Mouse (Mus musculus) heart, embryonic 13.5 days (tissue): ENCODE data around the gene Sf3a2. TPM values are rescaled to one million over a fixed set of nuclear protein-coding genes. Genes with fewer than 3 reads are reported as not detected.
"Not testable (repeated sequence)": the region's sequence is repeated elsewhere in the genome, so short reads cannot be mapped to it uniquely, and the experiment has no call there.

Source experiments
- ATAC-seq: fragments of 200-750 bp; cut with Nextera tagmentation; 2 replicates; pipeline ENCODE4 v1.8.0; 2017; ENCODE audit warnings: moderate TSS enrichment; ENCODE audit not compliant: insufficient number of reproducible peaks, low FRiP score, low TSS enrichment; ENCODE audit errors: extremely low read depth
- H3K27ac ChIP-seq: fragments of 300-500 bp; sonication (generic); replicated peaks from 2 replicates; pipeline ENCODE4 v1.5.1; 2015; ENCODE audit warnings: moderate library complexity, mild to moderate bottlenecking, inconsistent platforms
- H3K27me3 ChIP-seq: fragments of 300-500 bp; sonication (generic); replicated peaks from 2 replicates; pipeline ENCODE4 v1.6.1; 2015; ENCODE audit warnings: mild to moderate bottlenecking, inconsistent platforms
- H3K36me3 ChIP-seq: fragments of 300-500 bp; sonication (generic); 2 replicates; pipeline ENCODE4 v1.6.1; 2015; ENCODE audit warnings: mild to moderate bottlenecking, inconsistent platforms
- H3K4me1 ChIP-seq: fragments of 300-500 bp; sonication (generic); 2 replicates; pipeline ENCODE4 v1.6.1; 2015; ENCODE audit warnings: inconsistent platforms
- H3K4me2 ChIP-seq: fragments of 300-500 bp; sonication (generic); 2 replicates; pipeline ENCODE4 v1.6.1; 2015; ENCODE audit warnings: inconsistent platforms, mild to moderate bottlenecking, moderate library complexity
- H3K4me3 ChIP-seq: fragments of 300-500 bp; sonication (generic); 2 replicates; pipeline ENCODE4 v1.5.1; 2015; ENCODE audit warnings: moderate library complexity, mild to moderate bottlenecking, inconsistent platforms
- H3K9ac ChIP-seq: fragments of 300-500 bp; sonication (generic); 2 replicates; pipeline ENCODE4 v1.6.1; 2015; ENCODE audit warnings: inconsistent platforms, mild to moderate bottlenecking, moderate library complexity
- H3K9me3 ChIP-seq: fragments of 300-500 bp; sonication (generic); 2 replicates; pipeline ENCODE4 v1.6.1; 2016; ENCODE audit warnings: inconsistent platforms
- WGBS: fragments of 180-500 bp; shearing (Covaris S2); methylation state at CpG from one replicate; pipeline ENCODE4 v1.1.7; 2015; ENCODE audit warnings: mixed read lengths; 5-methylcytosine and 5-hydroxymethylcytosine counted together
- polyA plus RNA-seq: library from polyadenylated mRNA; unstranded; fragments of >200 nt; fragmentation: Nextera tagmentation; extraction: Ambion mirVana; gene quantifications from 2 replicates; pipeline ENCODE4 v1.2.1, GENCODE M21; 2015

Sf3a2 gene
- polyA plus RNA-seq, 1 experiment from 2014 or later, result 53.4 TPM

DNA sequence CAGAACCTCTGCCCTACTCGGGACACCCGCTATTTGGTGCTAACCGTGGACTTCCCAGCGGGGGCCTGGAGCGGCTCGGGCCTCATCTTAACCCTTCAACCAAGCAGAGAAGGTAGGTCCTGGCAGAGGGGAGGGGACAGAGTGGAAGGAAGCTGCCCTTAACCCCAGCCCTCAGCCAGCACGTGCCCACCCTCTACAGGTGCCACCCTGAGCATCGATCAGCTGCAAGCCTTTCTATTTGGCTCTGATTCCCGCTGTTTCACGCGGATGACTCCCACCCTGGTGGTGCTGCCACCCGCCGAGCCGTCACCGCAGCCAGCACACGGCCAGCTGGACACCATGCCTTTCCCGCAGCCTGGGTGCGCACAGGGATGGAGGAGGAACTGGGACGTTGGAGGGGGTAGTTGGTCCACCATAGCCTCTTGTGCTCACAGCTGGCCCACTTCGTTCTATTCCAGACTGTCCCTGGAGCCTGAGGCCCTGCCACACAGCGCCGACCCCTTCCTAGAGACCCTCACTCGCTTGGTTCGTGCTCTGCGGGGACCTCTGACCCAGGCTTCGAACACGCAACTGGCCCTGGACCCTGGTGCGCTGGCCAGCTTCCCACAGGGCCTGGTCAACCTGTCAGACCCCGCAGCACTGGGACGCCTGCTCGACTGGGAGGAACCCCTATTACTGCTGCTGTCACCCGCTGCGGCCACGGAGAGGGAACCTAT lies 8.5 kb downstream of the Sf3a2 start:
- Histone ChIP-seq H3K4me2 (peak overlapping the region; percentile 93), H3K27ac (peak overlapping the region; percentile 81), H3K9ac (peak overlapping the region; percentile 87), H3K36me3 (peaks cover 40% of the 10 kb centered on the region), H3K27me3 (peaks cover 39% of the 10 kb centered on the region), H3K9me3 (no peaks in the 10 kb centered on the region), H3K4me1 (peaks cover 61% of the 10 kb centered on the region), H3K4me3 (peak overlapping the region; percentile 55)
- 45% methylated on average over 34 of the region's 34 CpGs for WGBS
- ATAC-seq, result no peak

- Histone ChIP-seq H3K27me3 (peaks cover 39% of the 10 kb centered on the region), H3K27ac (peak overlapping the region; percentile 81), H3K4me1 (peaks cover 62% of the 10 kb centered on the region), H3K4me2 (peak overlapping the region; percentile 93), H3K36me3 (peaks cover 34% of the 10 kb centered on the region), H3K9me3 (no peaks in the 10 kb centered on the region), H3K4me3 (peak overlapping the region; percentile 55), H3K9ac (peak overlapping the region; percentile 87)
- WGBS, result under 1% methylated on average over 58 of the region's 58 CpGs
- peak; percentile 51 for ATAC-seq
Observed at GRCm38 (mm10) chr10:80807057-80807627, 9.1 kb downstream of the Sf3a2 start.

GRCm38 (mm10) chr10:80808099-80808984 lies 10.3 kb downstream of the Sf3a2 start:
- Histone ChIP-seq H3K9ac (peak overlapping the region; percentile 87), H3K36me3 (peaks cover 22% of the 10 kb centered on the region), H3K4me2 (peak overlapping the region; percentile 93), H3K27me3 (peaks cover 46% of the 10 kb centered on the region), H3K27ac (peak overlapping the region; percentile 81), H3K4me3 (peak overlapping the region; percentile 55), H3K4me1 (peaks cover 68% of the 10 kb centered on the region), H3K9me3 (no peaks in the 10 kb centered on the region)
- WGBS, result 18% methylated on average over 40 of the region's 40 CpGs
- no peak for ATAC-seq

GRCm38 (mm10) chr10:80808985-80809632 lies 11.1 kb downstream of the Sf3a2 start:
- no peaks in the 10 kb centered on the region for H3K9me3 ChIP-seq
- H3K27me3 ChIP-seq, result peaks cover 50% of the 10 kb centered on the region
- peaks cover 68% of the 10 kb centered on the region for H3K4me1 ChIP-seq
- H3K27ac ChIP-seq, result peak overlapping the region; percentile 81
- peak overlapping the region; percentile 93 for H3K4me2 ChIP-seq
- H3K36me3 ChIP-seq, result peaks cover 14% of the 10 kb centered on the region
- H3K4me3 ChIP-seq, result peak overlapping the region; percentile 55
- peak overlapping the region; percentile 87 for H3K9ac ChIP-seq
- ATAC-seq, result no peak
- 6% methylated on average over 18 of the region's 18 CpGs for WGBS

DNA sequence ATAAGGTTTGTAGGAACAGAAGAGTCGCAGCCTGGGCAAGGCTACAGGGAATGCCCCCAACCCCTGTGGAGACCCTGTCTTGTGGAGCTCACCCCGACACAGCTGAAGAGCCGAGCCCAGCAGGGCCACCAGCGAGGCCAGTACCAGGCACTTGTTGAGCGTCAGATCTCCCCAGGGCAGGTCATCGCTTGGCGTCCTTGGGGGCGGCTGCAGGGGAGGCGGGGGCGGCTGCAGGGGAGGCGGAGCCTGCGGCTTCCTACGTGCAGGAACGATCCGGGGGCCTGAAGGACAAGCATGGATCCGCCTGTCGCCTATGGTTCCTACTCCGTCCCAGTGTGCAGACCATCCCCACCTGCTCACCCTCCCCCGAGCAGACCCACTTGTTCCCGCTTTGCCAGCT lies 12.1 kb downstream of the Sf3a2 start:
- peaks cover 4% of the 10 kb centered on the region; the same call in 1 of the 2 replicates for H3K36me3 ChIP-seq
- H3K27me3 ChIP-seq, result peaks cover 50% of the 10 kb centered on the region
- H3K27ac ChIP-seq, result no peak overlapping the region
- WGBS, result 2% methylated on average over 20 of the region's 20 CpGs
- no peak for ATAC-seq
- peaks cover 61% of the 10 kb centered on the region for H3K4me1 ChIP-seq
- peak overlapping the region; percentile 93 for H3K4me2 ChIP-seq
- H3K9me3 ChIP-seq, result no peaks in the 10 kb centered on the region
- peak overlapping the region; percentile 36 for H3K4me3 ChIP-seq
- peak overlapping the region; percentile 69 for H3K9ac ChIP-seq

DNA sequence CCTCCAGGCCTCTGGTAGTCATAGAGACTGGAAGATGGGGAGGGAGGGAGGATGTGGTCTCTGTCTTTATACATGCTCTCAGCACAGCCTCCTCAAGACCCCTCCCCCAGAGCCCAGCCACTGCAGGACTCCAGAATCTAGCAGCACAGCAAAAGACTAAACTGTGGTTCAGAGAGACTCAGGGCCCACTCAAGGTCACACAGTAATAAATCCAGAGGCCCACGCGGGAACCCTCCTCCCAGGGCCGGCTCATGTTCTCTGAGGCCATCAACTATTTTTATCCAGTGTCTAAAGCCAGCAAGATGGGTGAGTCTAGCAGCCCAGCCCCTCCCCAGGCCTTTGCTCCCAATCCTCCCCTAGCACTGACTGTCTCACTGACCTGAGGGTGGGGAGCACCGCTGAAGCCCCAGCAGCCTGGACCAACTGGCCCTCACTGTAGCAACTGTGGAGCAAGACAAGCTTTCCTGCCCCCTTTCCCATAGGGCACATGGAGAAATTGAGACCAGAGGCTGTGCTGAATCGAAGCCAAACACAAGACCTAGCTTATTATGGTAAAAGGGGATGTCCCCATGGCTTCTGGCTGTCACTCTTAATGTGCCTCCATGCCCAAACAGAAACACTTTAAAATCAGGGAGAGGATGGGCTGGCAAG lies 14.5 kb downstream of the Sf3a2 start:
- Histone ChIP-seq H3K27me3 (peaks cover 40% of the 10 kb centered on the region), H3K4me1 (peaks cover 39% of the 10 kb centered on the region), H3K36me3 (no peaks in the 10 kb centered on the region), H3K27ac (no peak overlapping the region), H3K9ac (0 out of 2 replicates have a peak overlapping the region, but pooled peaks have one; percentile 42), H3K9me3 (no peaks in the 10 kb centered on the region), H3K4me3 (no peak overlapping the region), H3K4me2 (no peak overlapping the region)
- no peak for ATAC-seq
- 40% methylated on average over 5 of the region's 5 CpGs for WGBS

DNA sequence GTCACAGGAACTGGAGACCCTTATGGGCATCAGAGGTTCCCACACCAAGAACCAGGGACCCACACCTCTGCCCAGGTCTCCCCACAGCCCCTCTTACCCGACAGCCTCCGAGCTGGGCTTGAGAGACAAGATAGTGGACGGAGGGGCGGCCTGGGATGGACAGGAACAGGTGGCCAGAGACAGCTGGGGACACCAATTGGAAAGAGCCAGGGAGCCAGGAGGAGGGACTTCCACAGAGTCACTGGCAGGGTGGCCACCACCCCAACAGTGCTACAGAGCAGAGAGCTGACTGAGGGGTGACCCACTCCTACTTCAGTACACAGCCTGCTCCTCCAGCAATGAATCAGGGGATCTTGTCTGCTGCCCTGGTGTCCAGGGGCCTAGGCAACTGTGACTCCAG lies 15.4 kb downstream of the Sf3a2 start, which contains the start of gene Jsrp1:
Gene Jsrp1, minus strand, starts transcription at position 133 of the 400 bp plus-strand sequence.
- no peak for ATAC-seq
- Histone ChIP-seq H3K4me3 (no peak within 1 kb of the TSS), H3K9ac (0 out of 2 replicates have a peak within 1 kb of the TSS, but pooled peaks have one; percentile 42), H3K27me3 (peaks cover 32% of the 10 kb centered on the region), H3K4me2 (no peak within 1 kb of the TSS), H3K9me3 (no peaks in the 10 kb centered on the region), H3K4me1 (peaks cover 31% of the 10 kb centered on the region), H3K27ac (no peak within 1 kb of the TSS), H3K36me3 (no peaks in the 10 kb centered on the region)
- WGBS, result 67% methylated on average over 4 of the region's 4 CpGs

- no peak for ATAC-seq
- H3K9ac ChIP-seq, result no peak overlapping the region
- WGBS, result 59% methylated on average over 7 of the region's 7 CpGs
Observed at GRCm38 (mm10) chr10:80814800-80815199, 16.8 kb downstream of the Sf3a2 start.

GRCm38 (mm10) chr10:80816303-80816702 lies 18.3 kb downstream of the Sf3a2 start:
- not testable (repeated sequence) for H3K4me3 ChIP-seq, ATAC-seq, H3K9me3 ChIP-seq, H3K4me2 ChIP-seq, H3K36me3 ChIP-seq, H3K9ac ChIP-seq, H3K27ac ChIP-seq
- peaks cover 12% of the 10 kb centered on the region; the same call in 1 of the 2 replicates for H3K4me1 ChIP-seq
- H3K27me3 ChIP-seq, result peaks cover 11% of the 10 kb centered on the region; the same call in 1 of the 2 replicates
- 79% methylated on average over 3 of the region's 3 CpGs for WGBS

More at GRCm38 (mm10) chr10:80814800-80815199, 16.8 kb downstream of the Sf3a2 start:
- no peak overlapping the region for H3K4me3 ChIP-seq
- peaks cover 19% of the 10 kb centered on the region for H3K27me3 ChIP-seq
- H3K9me3 ChIP-seq, result no peaks in the 10 kb centered on the region
- no peaks in the 10 kb centered on the region for H3K36me3 ChIP-seq
- H3K27ac ChIP-seq, result no peak overlapping the region
- no peak overlapping the region for H3K4me2 ChIP-seq
- peaks cover 20% of the 10 kb centered on the region for H3K4me1 ChIP-seq

- Histone ChIP-seq H3K4me3 (no peak overlapping the region), H3K27ac (no peak overlapping the region), H3K4me1 (peaks cover 10% of the 10 kb centered on the region; the same call in 1 of the 2 replicates), H3K36me3 (no peaks in the 10 kb centered on the region), H3K9me3 (no peaks in the 10 kb centered on the region), H3K9ac (no peak overlapping the region), H3K4me2 (no peak overlapping the region), H3K27me3 (peaks cover 11% of the 10 kb centered on the region; the same call in 1 of the 2 replicates)
- no peak for ATAC-seq
- 49% methylated on average over 2 of the region's 2 CpGs for WGBS
Observed at GRCm38 (mm10) chr10:80817164-80817563, 19.2 kb downstream of the Sf3a2 start.
